Mouse (Mus musculus) thymus, postnatal 4 days (tissue): Measurements from ENCODE around the gene Mef2b.
A peak's percentile ranks its signal among the peaks of the same experiment; 100 is the strongest.
"Not testable (repeated sequence)": the region's sequence is repeated elsewhere in the genome, so short reads cannot be mapped to it uniquely, and the experiment has no call there.

Source experiments
- DNase-seq: peaks from one replicate; pipeline ENCODE4 v3.0.0; 2021

Mef2b gene

GRCm38 (mm10) chr8:70181212-70181902 lies 41.8 kb downstream of the Mef2b start:
- no peak for DNase-seq

- no peak for DNase-seq
Measured at GRCm38 (mm10) chr8:70181903-70182252, 42.4 kb downstream of the Mef2b start.

- no peak for DNase-seq
Measured at GRCm38 (mm10) chr8:70183194-70183593, 43.7 kb downstream of the Mef2b start.

GRCm38 (mm10) chr8:70188707-70189106 lies 49.2 kb downstream of the Mef2b start:
- DNase-seq = no peak

GRCm38 (mm10) chr8:70193238-70193637 lies 53.7 kb downstream of the Mef2b start:
- no peak for DNase-seq

- DNase-seq = no peak
Measured at GRCm38 (mm10) chr8:70194191-70194590, 54.7 kb downstream of the Mef2b start.

- DNase-seq = no peak
Measured at GRCm38 (mm10) chr8:70195762-70196161, 56.3 kb downstream of the Mef2b start.

GRCm38 (mm10) chr8:70197603-70198002 lies 58.1 kb downstream of the Mef2b start:
- no peak for DNase-seq

- peak; percentile 27 for DNase-seq
Measured at GRCm38 (mm10) chr8:70200098-70200681, 60.7 kb downstream of the Mef2b start.

GRCm38 (mm10) chr8:70201417-70201816 lies 61.9 kb downstream of the Mef2b start:
- no peak for DNase-seq

- no peak for DNase-seq
Measured at GRCm38 (mm10) chr8:70203072-70203471, 63.6 kb downstream of the Mef2b start.

- DNase-seq = no peak
Measured at GRCm38 (mm10) chr8:70204757-70205156, 65.2 kb downstream of the Mef2b start.

- DNase-seq = no peak
Measured at GRCm38 (mm10) chr8:70208130-70208529, 68.6 kb downstream of the Mef2b start.

GRCm38 (mm10) chr8:70210538-70210937 lies 71.0 kb downstream of the Mef2b start:
- DNase-seq = no peak

GRCm38 (mm10) chr8:70211275-70211674 lies 71.8 kb downstream of the Mef2b start:
- DNase-seq = no peak

GRCm38 (mm10) chr8:70211726-70212111 lies 72.2 kb downstream of the Mef2b start:
- DNase-seq = no peak

GRCm38 (mm10) chr8:70212112-70213055 lies 72.9 kb downstream of the Mef2b start, which contains the start of gene Slc25a42:
Gene Slc25a42 (minus strand): TSS chr8:70212305.
- DNase-seq = peak; percentile 96

GRCm38 (mm10) chr8:70214411-70214810 lies 74.9 kb downstream of the Mef2b start:
- no peak for DNase-seq

- DNase-seq = no peak
Measured at GRCm38 (mm10) chr8:70215092-70215491, 75.6 kb downstream of the Mef2b start.

- DNase-seq = not testable (repeated sequence)
Measured at GRCm38 (mm10) chr8:70216161-70216560, 76.7 kb downstream of the Mef2b start.

GRCm38 (mm10) chr8:70216566-70216965 lies 77.1 kb downstream of the Mef2b start:
- DNase-seq = no peak
